Mouse (Mus musculus): Measurements from ENCODE around the gene Ankrd2.
A peak's percentile ranks its signal among the peaks of the same experiment; 100 is the strongest.

DNA sequence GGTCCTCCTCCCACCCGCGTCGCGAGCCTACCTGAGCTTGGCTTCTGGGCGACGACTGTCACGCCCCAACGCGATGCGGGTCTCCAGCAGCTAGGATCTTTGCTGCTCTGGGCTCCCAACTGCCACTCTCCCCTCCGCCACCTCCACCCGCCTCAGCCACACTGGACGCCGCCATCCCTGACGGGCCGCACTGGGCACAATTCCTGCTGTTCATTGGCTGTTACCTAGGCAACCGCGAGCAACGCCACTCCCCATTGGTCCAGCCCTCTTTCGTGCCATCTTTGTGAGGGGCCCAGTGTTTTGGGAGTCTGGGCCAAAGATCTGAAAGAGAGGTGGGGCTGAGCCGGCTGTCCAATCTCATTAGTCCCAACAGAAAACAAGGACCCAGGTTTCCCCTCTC, 50.4 kb downstream of the Ankrd2 start, which contains the start of gene Morn4:
- TF ChIP-seq POLR2A (IDR thresholded peaks at IDR 0.05; ENCODE audit: control insufficient read depth, low read depth, low read length) = peak; percentile 99
- no peak for TF ChIP-seq CTCF (IDR thresholded peaks at IDR 0.05; ENCODE audit: control insufficient read depth, insufficient read depth, insufficient replicate concordance, low read depth, low read length)
